Mouse (Mus musculus): ENCODE results near the gene Hsf5.

DNA sequence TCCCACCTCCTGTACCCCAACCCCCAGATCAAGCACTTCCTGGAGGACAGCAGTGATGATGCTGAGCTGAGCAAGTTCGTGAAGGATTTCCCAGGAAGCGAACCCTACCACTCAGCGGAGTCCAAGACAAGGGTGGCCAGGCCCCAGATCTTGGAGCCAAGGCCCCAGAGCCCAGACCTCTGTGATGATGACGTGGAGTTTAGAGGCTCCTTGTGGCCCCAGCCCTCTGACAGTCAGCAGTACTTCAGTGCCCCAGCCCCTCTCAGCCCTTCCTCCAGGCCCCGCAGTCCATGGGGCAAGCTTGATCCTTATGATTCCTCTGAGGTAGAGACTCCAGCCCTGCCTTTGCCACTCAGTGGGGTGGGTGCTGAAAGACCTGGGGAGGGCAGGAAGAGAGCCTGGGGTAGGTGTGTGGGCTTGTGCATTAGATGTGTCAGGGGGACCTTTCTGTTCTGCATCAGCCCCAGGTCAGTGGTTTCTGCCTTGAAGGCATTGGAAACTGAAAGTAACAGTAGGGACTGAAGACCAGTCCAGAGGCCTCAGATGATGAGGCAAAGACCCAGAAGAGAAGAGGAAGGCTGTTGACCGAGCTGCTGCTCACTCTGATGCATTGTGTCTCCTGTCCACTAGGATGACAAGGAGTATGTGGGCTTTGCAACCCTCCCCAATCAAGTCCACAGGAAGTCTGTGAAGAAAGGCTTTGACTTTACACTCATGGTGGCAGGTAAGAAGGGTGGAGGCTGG, 33.5 kb upstream of the Hsf5 start:
- TF ChIP-seq CTCF (IDR thresholded peaks at IDR 0.05; ENCODE audit: control insufficient read depth, insufficient read depth, insufficient read length), result no peak
- TF ChIP-seq MYOG (IDR thresholded peaks at IDR 0.05; ENCODE audit: control insufficient read depth, extremely low read depth, insufficient read length), result no peak
- TF ChIP-seq USF1 (IDR thresholded peaks at IDR 0.05; ENCODE audit: low read depth), result no peak
